In the genomic region with DNA sequence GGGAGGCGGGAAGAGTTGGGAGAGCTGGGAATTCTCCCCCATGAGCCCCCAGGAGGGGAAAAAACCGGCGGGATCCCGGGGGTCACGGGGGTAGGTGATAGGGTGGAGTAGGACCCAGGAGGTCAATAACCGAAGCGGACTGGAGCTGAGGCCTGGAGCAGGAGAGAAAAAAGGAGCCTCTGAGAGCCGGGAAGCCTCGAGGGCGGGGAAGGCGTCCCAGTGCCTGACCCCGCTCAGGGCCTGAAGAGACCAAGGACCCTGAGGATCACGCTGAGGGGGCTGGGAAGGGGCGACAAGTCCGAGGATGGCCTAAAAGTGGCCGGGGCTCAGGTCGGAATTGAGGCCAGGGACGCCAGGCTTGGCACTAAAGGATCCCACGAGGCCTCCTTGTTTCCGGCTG, we compare ENCODE assay signal across 9 mouse cellular contexts. TPM values are rescaled to one million over a fixed set of nuclear protein-coding genes. Genes with fewer than 3 reads are reported as not detected.
DNase-seq lines count a peak whose midpoint lies in the region; ATAC-seq and TF ChIP-seq lines count a peak whose summit lies in the region.
"Had no signal": no experiment of that assay in that cellular context is flagged by ENCODE, and none has a peak within 500 bp of the region (broad histone marks: within the 10 kb centered on the region; RNA-seq: fewer than 3 reads in every experiment).

No protein-coding gene starts in this region.

- DNase-seq in heart, adult 9 months (ENCODE audit: low spot score in 2 of 2): no peak
- DNase-seq in G1E (ENCODE audit: low spot score): no peak
- no peak for DNase-seq in left cerebral cortex, adult 8-10 months (ENCODE audit: low spot score in 2 of 2)
- no peak for DNase-seq in liver, postnatal 0 days

- peaks cover 93% of the 10 kb centered on the region for H3K27me3 ChIP-seq in heart, embryonic 11.5 days (ENCODE audit: control insufficient read depth, insufficient read depth, low read length)
- peaks cover 79% of the 10 kb centered on the region for H3K27me3 ChIP-seq in G1E (ENCODE audit: insufficient read depth, low read length)
- peaks cover 22% of the 10 kb centered on the region; the same call in 1 of the 2 replicates for H3K27me3 ChIP-seq in forebrain, embryonic 15.5 days
- H3K27me3 ChIP-seq in limb, embryonic 15.5 days: peaks cover 91% of the 10 kb centered on the region
- H3K27me3 ChIP-seq in liver, postnatal 0 days (ENCODE audit: insufficient read depth, low read length): peaks cover 94% of the 10 kb centered on the region

- H3K9me3 ChIP-seq in heart, embryonic 11.5 days (replicated peaks; ENCODE audit: control insufficient read depth, low read length): no peaks in the 10 kb centered on the region
- H3K9me3 ChIP-seq in G1E (replicated peaks): peaks cover 22% of the 10 kb centered on the region
- H3K9me3 ChIP-seq in forebrain, embryonic 15.5 days: no peaks in the 10 kb centered on the region
- H3K9me3 ChIP-seq in limb, embryonic 15.5 days: no peaks in the 10 kb centered on the region
- no peaks in the 10 kb centered on the region for H3K9me3 ChIP-seq in liver, postnatal 0 days (ENCODE audit: low read length)

- WGBS in heart, embryonic 11.5 days (ENCODE audit: insufficient replicate concordance): under 1% methylated on average over 20 of the region's 20 CpGs
- WGBS in forebrain, embryonic 15.5 days: 3% methylated on average over 20 of the region's 20 CpGs
- 5% methylated on average over 20 of the region's 20 CpGs for WGBS in limb, embryonic 15.5 days
- WGBS in liver, postnatal 0 days (ENCODE audit: insufficient replicate concordance): 6% methylated on average over 20 of the region's 20 CpGs

- H3K36me3 ChIP-seq in heart, embryonic 11.5 days (ENCODE audit: control insufficient read depth, insufficient read depth, low read length): no peaks in the 10 kb centered on the region
- no peaks in the 10 kb centered on the region for H3K36me3 ChIP-seq in G1E (replicated peaks)
- H3K36me3 ChIP-seq in forebrain, embryonic 15.5 days: no peaks in the 10 kb centered on the region
- H3K36me3 ChIP-seq in limb, embryonic 15.5 days: no peaks in the 10 kb centered on the region
- H3K36me3 ChIP-seq in liver, postnatal 0 days (replicated peaks; ENCODE audit: insufficient read depth, low read length): no peaks in the 10 kb centered on the region

- TF ChIP-seq EP300 in liver, postnatal 0 days (IDR thresholded peaks at IDR 0.05; ENCODE audit: low read depth): no peak

- peaks cover 24% of the 10 kb centered on the region for H3K4me1 ChIP-seq in heart, embryonic 11.5 days (ENCODE audit: control insufficient read depth, insufficient read depth, low read length)
- H3K4me1 ChIP-seq in G1E (ENCODE audit: insufficient read depth, low read depth, low read length): peaks cover 52% of the 10 kb centered on the region
- peaks cover 51% of the 10 kb centered on the region for H3K4me1 ChIP-seq in forebrain, embryonic 15.5 days
- peaks cover 67% of the 10 kb centered on the region for H3K4me1 ChIP-seq in limb, embryonic 15.5 days
- peaks cover 27% of the 10 kb centered on the region for H3K4me1 ChIP-seq in liver, postnatal 0 days (ENCODE audit: insufficient read depth)

- TF ChIP-seq CTCF in G1E (IDR thresholded peaks at IDR 0.05; ENCODE audit: low read depth, low read length): no peak
- no peak for TF ChIP-seq CTCF in liver, postnatal 0 days (IDR thresholded peaks at IDR 0.05; ENCODE audit: low read depth)

- ATAC-seq in heart, embryonic 11.5 days (replicated peaks; ENCODE audit: insufficient number of reproducible peaks, low FRiP score, low TSS enrichment): no peak
- ATAC-seq in G1E (ENCODE audit: extremely low read depth, insufficient number of reproducible peaks, low FRiP score, poor library complexity, severe bottlenecking): no peak
- no peak for ATAC-seq in forebrain, embryonic 15.5 days (replicated peaks)
- no peak for ATAC-seq in limb, embryonic 15.5 days (ENCODE audit: insufficient number of reproducible peaks, low FRiP score, low TSS enrichment, low read depth)
- no peak for ATAC-seq in cerebellum, adult (ENCODE audit: insufficient number of reproducible peaks, low FRiP score, low TSS enrichment)
- no peak for ATAC-seq in liver, postnatal 0 days

- peak overlapping the region; percentile 28; the same call in 1 of the 2 replicates for H3K4me3 ChIP-seq in heart, embryonic 11.5 days (ENCODE audit: low read depth, low read length)
- peak overlapping the region; percentile 8; the same call in 1 of the 2 replicates for H3K4me3 ChIP-seq in G1E (ENCODE audit: low read depth, low read length)
- H3K4me3 ChIP-seq in forebrain, embryonic 15.5 days: peak overlapping the region; percentile 57
- peak overlapping the region; percentile 48 for H3K4me3 ChIP-seq in limb, embryonic 15.5 days
- no peak overlapping the region for H3K4me3 ChIP-seq in liver, postnatal 0 days (ENCODE audit: low read depth, low read length)
- H3K4me3 ChIP-seq: layer of hippocampus, adult 2 months had no signal

- peak overlapping the region; percentile 99 for H3K4me2 ChIP-seq in heart, embryonic 11.5 days
- H3K4me2 ChIP-seq in forebrain, embryonic 15.5 days (replicated peaks): peak overlapping the region; percentile 92
- peak overlapping the region; percentile 34 for H3K4me2 ChIP-seq in limb, embryonic 15.5 days
- no peak overlapping the region for H3K4me2 ChIP-seq in liver, postnatal 0 days (ENCODE audit: low read depth, low read length)

- no peak overlapping the region for H3K9ac ChIP-seq in heart, embryonic 11.5 days (ENCODE audit: low read depth, low read length)
- peak overlapping the region; percentile 62 for H3K9ac ChIP-seq in forebrain, embryonic 15.5 days (replicated peaks)
- H3K9ac ChIP-seq in limb, embryonic 15.5 days: no peak overlapping the region
- H3K9ac ChIP-seq in liver, postnatal 0 days (replicated peaks): no peak overlapping the region

- no peak overlapping the region for H3K27ac ChIP-seq in heart, embryonic 11.5 days (ENCODE audit: low read depth, low read length)
- peak overlapping the region; percentile 93 for H3K27ac ChIP-seq in forebrain, embryonic 15.5 days (replicated peaks)
- no peak overlapping the region for H3K27ac ChIP-seq in limb, embryonic 15.5 days
- no peak overlapping the region for H3K27ac ChIP-seq in liver, postnatal 0 days (ENCODE audit: low read depth)
- H3K27ac ChIP-seq: layer of hippocampus, adult 2 months had no signal

RNA-seq across cellular contexts. Expression of a gene that starts 2.6 kb away (rescaled TPM):
- polyA plus RNA-seq in heart, embryonic 11.5 days (2014; fragmentation: Nextera tagmentation; extraction: Ambion mirVana): 0.65 and 1.3 TPM in 2 replicates
- total RNA-seq in G1E (2014; fragmentation: Nextera tagmentation) (not detected in 2 replicates), G1E (2017) (not detected in 2 replicates)
- polyA plus RNA-seq in G1E (2012): not detected in 2 replicates
- 67.5 and 67.8 TPM in 2 replicates for polyA plus RNA-seq in forebrain, embryonic 15.5 days (2015; fragmentation: Nextera tagmentation; extraction: Ambion mirVana)
- 3.5 and 3.6 TPM in 2 replicates for polyA plus RNA-seq in limb, embryonic 15.5 days (2015; fragmentation: Nextera tagmentation; extraction: Ambion mirVana)
- total RNA-seq in left cerebral cortex, adult 8-10 months (2022): 1 to 10 TPM; 4.8 to 8.6 (median 6.8) TPM
- not detected in 2 replicates for polyA plus RNA-seq in liver, postnatal 0 days (2015; fragmentation: Nextera tagmentation; extraction: Ambion mirVana)

RNA-seq across cellular contexts. Expression of a gene that starts 16.0 kb away (rescaled TPM):
- 1.0 and 2.1 TPM in 2 replicates for polyA plus RNA-seq in heart, embryonic 11.5 days (2014; fragmentation: Nextera tagmentation; extraction: Ambion mirVana)
- total RNA-seq in G1E (2014; fragmentation: Nextera tagmentation): 2.8 and 3.0 TPM in 2 replicates
- total RNA-seq in G1E (2017): 0.41 and 0.98 TPM in 2 replicates
- 2.4 and 3.4 TPM in 2 replicates for polyA plus RNA-seq in G1E (2012)
- polyA plus RNA-seq in forebrain, embryonic 15.5 days (2015; fragmentation: Nextera tagmentation; extraction: Ambion mirVana): 284 and 297 TPM in 2 replicates
- 3.9 and 4.4 TPM in 2 replicates for polyA plus RNA-seq in limb, embryonic 15.5 days (2015; fragmentation: Nextera tagmentation; extraction: Ambion mirVana)
- total RNA-seq in left cerebral cortex, adult 8-10 months (2022): 10 to 100 TPM; 17.8 to 23.6 (median 19.4) TPM
- 0.06 and 0.09 TPM in 2 replicates for polyA plus RNA-seq in liver, postnatal 0 days (2015; fragmentation: Nextera tagmentation; extraction: Ambion mirVana)

Comparison
In these comparisons a context has a peak if more than half of its experiments do, and no peak if none do; other contexts are left out.
1. RNA of a gene that starts 2.6 kb away (polyA plus RNA-seq): 67.5 to 67.8 TPM in forebrain, embryonic 15.5 days; 3.5 to 3.6 TPM in limb, embryonic 15.5 days, 0.65 to 1.3 TPM in heart, embryonic 11.5 days, not detected in G1E and not detected in liver, postnatal 0 days; every median in the first group is over 10 times any median in the second.
2. RNA of a gene that starts 16.0 kb away (polyA plus RNA-seq): 284 to 297 TPM in forebrain, embryonic 15.5 days; 3.9 to 4.4 TPM in limb, embryonic 15.5 days, 2.4 to 3.4 TPM in G1E, 1.0 to 2.1 TPM in heart, embryonic 11.5 days and 0.06 to 0.09 TPM in liver, postnatal 0 days; every median in the first group is over 10 times any median in the second.